Mouse (Mus musculus) bone marrow, adult 2 months (tissue): ENCODE data around the gene St8sia2.

Source experiments
- CTCF ChIP-seq: fragments of 200-500 bp; IDR thresholded peaks from 2 replicates; pipeline ENCODE4 v1.5.1; 2011; ENCODE audit warnings: low read length, control low read depth; ENCODE audit not compliant: control insufficient read depth, insufficient read depth
- POLR2A ChIP-seq: fragments of 200-500 bp; IDR thresholded peaks from 2 replicates; pipeline ENCODE4 v1.6.1; 2011; ENCODE audit warnings: low read depth, mild to moderate bottlenecking, control low read depth, low read length, borderline replicate concordance; ENCODE audit not compliant: control insufficient read depth

GRCm38 (mm10) chr7:74021771-74022170 lies 8.3 kb upstream of the St8sia2 start:
- TF ChIP-seq CTCF, result no peak
- TF ChIP-seq POLR2A, result no peak
